Mouse (Mus musculus): ENCODE data around the gene Trpv5. TPM values are rescaled to one million over a fixed set of nuclear protein-coding genes. Genes with fewer than 3 reads are reported as not detected.

The Trpv5 gene
- 0.11 TPM in 1 of 2 replicates, not detected in the other for polyA plus RNA-seq (2015; fragmentation: Nextera tagmentation; extraction: Ambion mirVana)

DNA sequence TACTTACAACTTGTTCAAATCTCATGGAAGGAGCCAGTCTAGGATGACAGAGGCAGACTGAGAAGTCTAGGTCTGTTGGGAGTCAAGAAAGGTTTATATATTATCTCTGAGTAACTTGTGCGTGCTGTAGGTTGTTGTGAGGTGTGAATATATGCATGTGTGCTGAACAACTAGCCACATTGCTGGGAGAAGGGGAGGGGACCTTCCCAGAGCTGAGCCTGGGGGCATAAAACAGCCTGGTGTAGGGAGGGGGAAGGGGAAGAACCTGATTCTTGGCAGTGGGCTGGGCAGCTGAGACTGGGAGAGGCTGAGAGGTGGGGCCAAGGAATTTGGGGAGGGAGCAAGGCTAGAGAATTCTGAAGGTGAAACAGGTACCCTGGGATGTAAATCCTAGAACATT lies at the start of gene Trpv5:
Gene Trpv5 (minus strand): TSS at position 101 of the 400 bp plus-strand sequence.

GRCm38 (mm10) chr6:41704123-41704522 lies 23.6 kb upstream of the Trpv5 start, which contains the start of gene Kel:
TSS of gene Kel (minus strand) at chr6:41704339.

GRCm38 (mm10) chr6:41684131-41684530 lies 3.6 kb upstream of the Trpv5 start, which contains the start of gene Llcfc1:
TSS of gene Llcfc1 (plus strand) at chr6:41684431.

DNA sequence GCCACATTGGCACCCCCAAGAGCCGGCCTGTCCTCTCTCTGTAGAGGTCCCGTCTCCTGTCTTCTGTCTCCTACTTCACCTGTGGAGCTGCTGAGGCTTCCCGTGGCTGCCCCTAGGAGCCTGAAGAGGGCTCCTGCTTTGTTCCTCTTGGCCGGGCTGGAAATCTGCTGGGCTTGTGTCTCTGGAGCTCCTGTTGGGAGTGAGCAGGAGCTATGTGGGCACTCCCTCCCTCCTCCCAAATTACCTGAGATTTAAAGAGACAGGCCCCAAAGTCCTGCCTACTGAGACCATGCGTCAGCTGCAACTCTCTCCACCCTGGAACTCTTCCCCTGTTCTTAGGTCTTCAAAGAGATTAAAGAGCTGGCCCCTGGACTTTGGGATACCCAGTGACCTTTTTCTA lies 44.4 kb downstream of the Trpv5 start, which contains the start of gene Trpv6:
Gene Trpv6 (minus strand): TSS at position 228 of the 400 bp plus-strand sequence.

DNA sequence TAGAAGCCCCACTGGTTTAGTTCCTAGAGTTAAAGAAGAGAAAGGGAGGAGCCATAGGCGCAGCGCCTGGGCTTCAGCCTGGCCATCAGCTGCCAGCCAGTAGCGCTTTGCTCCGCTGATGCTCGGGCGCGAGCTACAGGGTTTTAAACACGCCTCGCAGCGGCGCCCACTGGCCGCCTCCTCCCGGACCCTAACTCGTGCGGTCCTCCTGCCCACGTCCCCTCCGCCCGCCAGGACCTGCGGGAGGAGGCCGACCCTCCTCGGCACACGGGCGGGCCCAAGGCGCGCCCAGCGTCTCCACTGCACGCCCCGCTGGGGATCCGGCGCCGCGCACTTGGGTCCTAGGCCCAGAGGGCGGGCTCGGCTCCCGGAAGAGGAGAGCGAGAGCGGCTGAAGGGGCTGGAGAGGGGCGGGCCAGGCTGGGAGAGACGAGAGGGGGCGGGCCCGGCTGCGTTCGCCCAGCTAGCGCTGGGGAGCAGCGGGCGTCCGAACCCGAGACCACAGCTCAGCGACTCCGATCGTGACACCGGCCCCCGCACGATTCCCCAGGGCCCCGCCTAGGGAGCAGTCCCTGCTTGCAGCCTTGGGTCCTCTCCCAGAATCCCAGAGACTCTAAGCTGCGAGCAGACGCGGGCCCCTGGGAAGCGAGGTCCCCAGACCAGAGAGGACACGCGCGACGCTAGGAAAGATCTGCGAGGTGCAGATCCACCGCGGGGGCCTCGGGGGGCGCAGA lies 75.3 kb downstream of the Trpv5 start, which contains the start of gene Ephb6:
Gene Ephb6 (plus strand): TSS at position 422 of the 733 bp plus-strand sequence.

Other genes with a start within 250 kb of the Trpv5 start
- gene Gm10334, start 234.6 kb downstream of the Trpv5 start, polyA plus RNA-seq (2015; fragmentation: Nextera tagmentation; extraction: Ambion mirVana): not detected in 2 replicates
- not detected in 2 replicates for gene Prss1, start 221.8 kb downstream of the Trpv5 start, polyA plus RNA-seq (2015; fragmentation: Nextera tagmentation; extraction: Ambion mirVana)
- 0.22 TPM in 1 of 2 replicates, not detected in the other for gene Prss2, start 159.0 kb downstream of the Trpv5 start, polyA plus RNA-seq (2015; fragmentation: Nextera tagmentation; extraction: Ambion mirVana)
- 12.8 and 17.1 TPM in 2 replicates for gene Ephb6, start 75.3 kb downstream of the Trpv5 start, polyA plus RNA-seq (2015; fragmentation: Nextera tagmentation; extraction: Ambion mirVana)
- gene Trpv6, start 44.4 kb downstream of the Trpv5 start, polyA plus RNA-seq (2015; fragmentation: Nextera tagmentation; extraction: Ambion mirVana): 0.19 and 0.27 TPM in 2 replicates
- not detected in 2 replicates for gene Llcfc1, start 3.7 kb upstream of the Trpv5 start, polyA plus RNA-seq (2015; fragmentation: Nextera tagmentation; extraction: Ambion mirVana)
- gene Kel, start 23.6 kb upstream of the Trpv5 start, polyA plus RNA-seq (2015; fragmentation: Nextera tagmentation; extraction: Ambion mirVana): 2.8 and 4.3 TPM in 2 replicates
- not detected in 2 replicates for gene Olfr459, start 94.4 kb upstream of the Trpv5 start, polyA plus RNA-seq (2015; fragmentation: Nextera tagmentation; extraction: Ambion mirVana)
- not detected in 2 replicates for gene Pip, start 166.8 kb upstream of the Trpv5 start, polyA plus RNA-seq (2015; fragmentation: Nextera tagmentation; extraction: Ambion mirVana)
- gene Sval2, start 172.2 kb upstream of the Trpv5 start, polyA plus RNA-seq (2015; fragmentation: Nextera tagmentation; extraction: Ambion mirVana): not detected in 2 replicates

Data from adrenal gland, postnatal 0 days (tissue).